Mouse (Mus musculus) urinary bladder, postnatal 14 days (tissue): ENCODE data around the gene Cmah.
A peak's percentile ranks its signal among the peaks of the same experiment; 100 is the strongest.

Source experiments
- DNase-seq: peaks from one replicate; pipeline ENCODE4 v3.0.0; 2021; ENCODE audit warnings: low spot score

Cmah gene

GRCm38 (mm10) chr13:24418024-24418423 lies 90.8 kb downstream of the Cmah start:
- DNase-seq, result no peak

- no peak for DNase-seq
Measured at GRCm38 (mm10) chr13:24418814-24419213, 91.6 kb downstream of the Cmah start.

GRCm38 (mm10) chr13:24419560-24420250 lies 92.5 kb downstream of the Cmah start:
- no peak for DNase-seq

- DNase-seq, result no peak
Measured at GRCm38 (mm10) chr13:24421987-24422386, 94.8 kb downstream of the Cmah start.

- DNase-seq, result no peak
Measured at GRCm38 (mm10) chr13:24430215-24430614, 103.0 kb downstream of the Cmah start.

DNA sequence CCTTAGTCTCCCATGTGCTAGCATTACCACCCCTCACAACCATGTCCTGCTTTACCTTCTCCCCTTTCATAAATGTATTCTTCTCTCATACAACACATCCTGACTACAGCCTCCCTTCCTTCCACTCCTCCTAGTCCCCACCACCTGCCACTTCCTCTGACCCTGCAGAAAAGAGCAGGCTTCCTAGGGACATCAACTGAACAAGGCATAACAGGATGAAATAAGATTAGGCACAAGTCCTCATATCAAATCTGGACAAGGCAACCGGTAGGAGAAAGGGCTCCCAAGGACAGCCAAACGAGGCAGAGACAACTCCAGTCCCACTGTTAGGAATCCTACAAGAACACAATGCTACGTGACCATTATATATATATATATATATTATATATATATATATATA lies 104.4 kb downstream of the Cmah start:
- DNase-seq, result no peak

- no peak for DNase-seq
Measured at GRCm38 (mm10) chr13:24442272-24442671, 115.1 kb downstream of the Cmah start.

- DNase-seq, result no peak
Measured at GRCm38 (mm10) chr13:24443763-24444347, 116.7 kb downstream of the Cmah start.

- DNase-seq, result no peak
Measured at GRCm38 (mm10) chr13:24444709-24445108, 117.5 kb downstream of the Cmah start.

DNA sequence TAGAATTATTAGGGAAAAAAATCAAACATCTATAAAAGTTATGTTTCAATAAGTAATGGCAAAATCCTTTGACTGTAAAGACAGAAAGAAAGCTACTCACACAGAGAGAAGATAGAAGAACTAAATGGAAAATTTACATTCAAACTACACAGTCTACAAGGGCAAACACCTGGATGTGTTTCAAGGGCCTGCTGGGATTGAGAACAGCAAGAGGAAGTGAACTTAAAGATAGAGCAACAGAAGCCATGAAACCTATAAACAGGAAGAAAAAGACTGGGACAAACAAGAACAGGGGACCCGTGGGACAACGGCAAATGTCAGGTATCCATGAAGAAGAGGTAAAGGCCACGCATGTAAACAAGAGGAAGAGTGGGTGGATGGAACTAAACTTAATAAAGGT lies 118.0 kb downstream of the Cmah start:
- DNase-seq, result no peak

- no peak for DNase-seq
Measured at GRCm38 (mm10) chr13:24446081-24446480, 118.9 kb downstream of the Cmah start.

- DNase-seq, result no peak
Measured at GRCm38 (mm10) chr13:24447043-24447442, 119.8 kb downstream of the Cmah start.

- no peak for DNase-seq
Measured at GRCm38 (mm10) chr13:24448578-24448977, 121.4 kb downstream of the Cmah start.

DNA sequence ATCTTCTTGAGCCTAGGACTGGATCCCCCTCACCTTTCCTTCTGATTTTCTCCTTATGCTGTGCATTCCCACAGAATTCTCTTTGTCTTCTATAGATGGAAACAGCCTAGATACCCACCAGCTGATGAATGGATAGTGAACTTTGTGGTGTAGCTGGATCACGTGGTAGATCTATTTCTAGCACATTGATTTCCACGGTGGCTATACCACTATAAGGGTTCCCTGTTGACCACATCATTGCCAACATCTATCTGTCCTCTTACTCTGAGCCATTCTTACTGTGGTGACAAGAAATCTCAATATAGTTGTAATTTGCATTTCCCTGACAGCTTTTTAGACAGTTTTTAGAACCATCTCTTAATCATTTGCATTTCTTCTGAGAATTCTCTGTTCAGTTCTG lies 124.3 kb downstream of the Cmah start:
- no peak for DNase-seq

DNA sequence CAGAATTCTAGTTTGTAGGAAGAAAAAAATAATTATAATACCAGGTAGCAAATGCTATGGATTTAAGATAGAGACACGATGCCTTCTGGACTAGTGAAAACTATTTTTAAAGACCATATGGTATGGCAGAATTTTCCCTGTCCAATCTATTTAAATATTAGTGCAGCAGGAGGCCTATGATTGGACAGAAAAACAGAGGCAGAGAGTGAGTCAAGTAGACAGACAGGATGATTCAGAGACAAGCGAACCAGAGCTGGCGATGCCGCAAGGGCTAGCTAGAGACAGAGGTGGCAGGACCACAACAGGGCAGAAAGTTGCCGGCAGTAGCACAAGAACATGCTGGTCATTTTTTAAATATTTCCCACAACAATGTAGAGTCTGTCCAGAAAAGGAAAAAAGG lies 126.5 kb downstream of the Cmah start:
- no peak for DNase-seq

DNA sequence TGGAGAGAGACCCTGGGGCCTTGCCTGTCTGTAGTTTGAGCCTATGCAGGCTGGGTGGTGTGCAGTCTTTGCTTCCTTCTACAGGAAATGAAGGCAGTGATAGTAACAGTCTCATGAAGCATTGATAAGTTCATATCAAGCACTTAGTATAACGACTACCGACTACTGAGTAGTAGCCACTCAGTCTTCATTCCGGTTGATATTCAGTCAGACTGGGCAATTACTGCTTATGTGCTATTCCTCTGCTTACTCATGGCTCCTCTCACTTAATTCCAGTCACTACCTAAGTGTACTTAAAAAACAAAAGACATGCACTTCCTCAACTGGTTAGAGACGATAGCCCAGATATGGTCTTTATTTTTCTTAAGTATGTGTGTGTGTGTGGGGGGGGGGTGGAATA lies 129.2 kb downstream of the Cmah start:
- DNase-seq, result no peak

DNA sequence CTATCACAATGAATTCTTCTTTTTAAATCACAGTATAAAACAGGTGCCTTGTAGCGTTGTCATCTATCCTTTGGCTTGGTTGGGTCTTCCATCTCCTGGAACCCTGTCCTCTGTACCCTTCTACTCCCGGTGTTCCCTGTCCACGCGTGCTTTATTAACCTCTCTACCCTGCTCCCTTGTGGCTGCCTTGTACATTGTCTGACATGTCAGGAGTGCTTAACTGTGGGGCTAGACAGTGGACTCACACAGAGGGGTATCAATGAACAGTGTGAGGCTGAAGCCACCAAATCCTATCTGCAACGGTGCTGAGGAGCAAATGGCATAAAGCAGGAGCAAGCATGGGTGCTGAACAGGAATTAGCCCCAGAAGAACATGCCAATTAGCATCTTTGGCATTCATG lies 133.3 kb downstream of the Cmah start:
- no peak for DNase-seq

- no peak for DNase-seq
Measured at GRCm38 (mm10) chr13:24463767-24464166, 136.6 kb downstream of the Cmah start.

DNA sequence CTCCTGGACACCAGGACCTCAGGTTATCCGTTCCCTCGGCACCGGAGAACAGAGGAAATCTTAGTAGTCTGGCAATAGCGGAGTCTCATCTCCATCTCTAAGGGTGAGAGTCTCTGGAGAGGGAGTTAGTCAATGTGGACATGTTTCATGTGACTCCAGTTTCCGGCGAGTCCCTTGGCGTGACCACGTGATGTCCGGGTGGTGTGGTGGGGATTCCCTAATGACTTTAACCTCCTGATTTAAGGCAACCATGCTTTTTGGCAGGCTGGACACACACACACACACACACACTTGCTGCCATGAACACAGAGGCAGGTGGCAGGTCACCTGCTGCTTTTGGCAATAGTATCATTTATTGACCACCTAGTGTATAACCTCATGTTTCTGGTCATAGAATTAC lies 138.8 kb downstream of the Cmah start:
- no peak for DNase-seq

GRCm38 (mm10) chr13:24467806-24468205 lies 140.6 kb downstream of the Cmah start:
- DNase-seq, result no peak

DNA sequence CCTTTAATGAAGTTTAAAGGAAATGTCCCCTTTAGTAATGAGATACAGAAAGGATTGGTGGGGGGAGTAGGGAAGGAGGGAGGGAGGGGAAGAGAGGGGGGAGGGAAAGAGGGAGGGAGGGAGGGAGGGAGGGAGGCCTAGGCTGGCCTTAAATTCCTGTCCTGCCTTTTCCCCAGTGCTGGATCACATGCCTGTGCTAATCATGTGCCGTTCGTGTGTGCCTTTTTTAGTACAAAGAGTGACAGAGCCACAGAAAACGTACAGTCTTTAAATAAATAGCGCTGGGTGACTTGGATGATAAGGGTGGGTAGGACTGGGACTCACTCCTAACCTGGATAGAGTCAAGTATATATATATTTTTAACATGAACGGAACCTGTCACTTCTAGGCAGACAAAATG lies 150.4 kb downstream of the Cmah start:
- DNase-seq, result no peak

DNA sequence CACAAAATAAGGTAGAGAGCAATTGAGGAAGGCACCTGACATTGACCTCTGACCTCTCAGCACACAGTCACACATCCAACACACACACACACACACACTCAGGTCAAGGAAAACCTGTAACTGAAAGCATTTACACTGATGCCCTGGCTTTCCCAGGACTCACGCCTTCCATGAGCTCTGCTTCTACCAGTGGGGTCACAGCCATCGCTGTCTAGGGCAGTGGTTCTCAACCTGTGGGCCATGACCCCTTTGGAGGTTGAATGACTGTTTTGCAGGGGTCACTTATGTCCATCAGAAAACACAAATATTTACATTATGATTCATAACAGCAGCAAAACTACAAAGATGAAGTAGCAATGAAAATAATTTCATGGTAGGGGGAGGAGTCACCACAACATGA lies 152.3 kb downstream of the Cmah start:
- DNase-seq, result no peak

- no peak for DNase-seq
Measured at GRCm38 (mm10) chr13:24480824-24481223, 153.6 kb downstream of the Cmah start.

DNA sequence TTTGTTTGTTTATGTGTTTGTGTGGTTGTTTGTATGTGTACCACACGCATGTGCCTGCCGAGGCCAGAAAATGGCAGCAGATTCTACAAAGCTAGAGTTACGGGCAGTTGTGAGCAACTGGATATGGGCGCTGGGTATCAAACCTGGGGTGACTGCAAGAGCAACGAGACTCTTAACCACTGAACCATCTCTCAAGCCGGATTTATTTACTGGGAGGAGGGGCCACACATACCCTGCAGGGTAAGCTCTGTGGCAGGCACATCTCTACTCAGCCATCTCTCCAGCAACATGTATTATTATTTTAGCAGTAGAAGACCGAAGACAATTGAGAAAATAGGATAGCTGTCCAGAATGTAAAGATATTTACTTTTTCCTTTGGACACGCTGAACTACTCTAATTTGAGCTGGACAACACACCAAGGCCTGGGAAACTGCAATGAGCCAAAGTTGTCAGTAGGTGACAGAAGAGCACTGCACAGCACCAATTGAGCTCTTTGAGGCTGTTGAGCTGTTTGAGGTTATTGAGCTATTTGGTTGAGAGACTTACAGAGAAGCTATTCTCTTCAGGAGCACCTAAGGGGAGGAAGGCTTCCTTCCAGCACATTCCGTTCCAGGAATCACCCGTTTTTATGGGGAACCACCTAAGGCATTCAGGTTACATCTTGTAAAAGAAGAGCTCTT lies 154.6 kb downstream of the Cmah start:
- peak; percentile 34 for DNase-seq
